In the genomic region with DNA sequence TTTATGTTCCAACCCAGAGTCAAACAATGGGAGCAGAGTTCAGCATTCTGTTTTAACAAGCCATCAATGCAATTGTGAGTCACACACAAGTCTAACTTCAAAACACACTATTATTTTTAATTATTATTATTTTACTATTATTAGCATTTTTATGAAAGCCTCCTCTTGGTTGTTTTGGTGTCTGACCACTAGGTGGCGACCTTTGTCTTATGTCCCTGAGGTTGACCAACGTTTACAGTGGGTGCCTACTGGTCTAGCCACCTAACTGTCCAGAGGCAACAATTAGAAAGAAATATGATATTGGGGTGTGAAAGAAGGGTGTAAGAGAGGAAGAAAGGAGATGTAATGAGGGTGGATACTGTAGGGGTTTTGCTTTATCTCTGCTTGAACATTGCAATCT, we compare ENCODE assay signal across 9 mouse cellular contexts.
A peak's percentile ranks its signal among the peaks of the same experiment; 100 is the strongest.
DNase-seq lines count a peak whose midpoint lies in the region; ATAC-seq and TF ChIP-seq lines count a peak whose summit lies in the region.
"Had no signal": no experiment of that assay in that cellular context is flagged by ENCODE, and none has a peak within 500 bp of the region (broad histone marks: within the 10 kb centered on the region; RNA-seq: fewer than 3 reads in every experiment).

No protein-coding gene starts in this region.

- H3K36me3 ChIP-seq in kidney, embryonic 15.5 days = no peaks in the 10 kb centered on the region
- no peaks in the 10 kb centered on the region for H3K36me3 ChIP-seq in E14TG2a.4 (ENCODE audit: insufficient read depth, low read length)
- H3K36me3 ChIP-seq: embryonic facial prominence, embryonic 12.5 days; neural tube, embryonic 12.5 days had no signal

- H3K4me3 ChIP-seq in kidney, embryonic 15.5 days (replicated peaks) = no peak overlapping the region
- no peak overlapping the region for H3K4me3 ChIP-seq in E14TG2a.4 (replicated peaks; ENCODE audit: low read length)
- H3K4me3 ChIP-seq: embryonic facial prominence, embryonic 12.5 days; neural tube, embryonic 12.5 days had no signal

- DNase-seq in kidney, postnatal 10 days = peak; percentile 26
- peak; percentile 19 for DNase-seq in R1 (ENCODE audit: low read depth, low spot score)
- DNase-seq in kidney, postnatal 36 days = peak; percentile 4 to 51
- no peak for DNase-seq in right cerebral cortex, postnatal 10 days (ENCODE audit: low spot score in 2 of 2)

- WGBS in kidney, embryonic 15.5 days = 10% methylated on average over 2 of the region's 2 CpGs

- no peaks in the 10 kb centered on the region for H3K9me3 ChIP-seq in kidney, embryonic 15.5 days (replicated peaks)
- no peaks in the 10 kb centered on the region for H3K9me3 ChIP-seq in E14TG2a.4 (ENCODE audit: low read length)
- H3K9me3 ChIP-seq: embryonic facial prominence, embryonic 12.5 days; neural tube, embryonic 12.5 days had no signal

- peak; percentile 40 for TF ChIP-seq CTCF in E14TG2a.4 (conservative IDR thresholded peaks at IDR 0.05; ENCODE audit: low read length)

- no peak overlapping the region for H3K27ac ChIP-seq in kidney, embryonic 15.5 days
- H3K27ac ChIP-seq: embryonic facial prominence, embryonic 12.5 days; neural tube, embryonic 12.5 days had no signal

- no peaks in the 10 kb centered on the region for H3K27me3 ChIP-seq in kidney, embryonic 15.5 days
- H3K27me3 ChIP-seq in E14TG2a.4 (ENCODE audit: insufficient read depth, low read length) = no peaks in the 10 kb centered on the region
- H3K27me3 ChIP-seq: embryonic facial prominence, embryonic 12.5 days; neural tube, embryonic 12.5 days had no signal

- no peak for ATAC-seq in kidney, embryonic 15.5 days (replicated peaks; ENCODE audit: low FRiP score)
- no peak for ATAC-seq in monocyte, adult 5-6 weeks (replicated peaks; ENCODE audit: insufficient number of reproducible peaks, low FRiP score, low TSS enrichment, poor library complexity, severe bottlenecking)

- no peak overlapping the region for H3K4me2 ChIP-seq in kidney, embryonic 15.5 days
- H3K4me2 ChIP-seq: embryonic facial prominence, embryonic 12.5 days; neural tube, embryonic 12.5 days had no signal

- no peak overlapping the region for H3K9ac ChIP-seq in kidney, embryonic 15.5 days
- H3K9ac ChIP-seq: embryonic facial prominence, embryonic 12.5 days; neural tube, embryonic 12.5 days had no signal

- no peaks in the 10 kb centered on the region for H3K4me1 ChIP-seq in kidney, embryonic 15.5 days
- H3K4me1 ChIP-seq in E14TG2a.4 (replicated peaks; ENCODE audit: low read depth, low read length) = no peaks in the 10 kb centered on the region
- H3K4me1 ChIP-seq: embryonic facial prominence, embryonic 12.5 days; neural tube, embryonic 12.5 days had no signal

Comparison
In these comparisons a context has a peak if more than half of its experiments do, and no peak if none do; other contexts are left out.
1. DNase-seq: peak in kidney, postnatal 10 days (single experiment), R1 (single experiment) and kidney, postnatal 36 days (2 of 2); none in right cerebral cortex, postnatal 10 days (0 of 2).